Mouse (Mus musculus): ENCODE data around the gene Gstcd. TPM values are rescaled to one million over a fixed set of nuclear protein-coding genes. Genes with fewer than 3 reads are reported as not detected.

The Gstcd gene
- polyA plus RNA-seq (2015; fragmentation: Nextera tagmentation; extraction: Ambion mirVana) = 3.7 and 4.1 TPM in 2 replicates

DNA sequence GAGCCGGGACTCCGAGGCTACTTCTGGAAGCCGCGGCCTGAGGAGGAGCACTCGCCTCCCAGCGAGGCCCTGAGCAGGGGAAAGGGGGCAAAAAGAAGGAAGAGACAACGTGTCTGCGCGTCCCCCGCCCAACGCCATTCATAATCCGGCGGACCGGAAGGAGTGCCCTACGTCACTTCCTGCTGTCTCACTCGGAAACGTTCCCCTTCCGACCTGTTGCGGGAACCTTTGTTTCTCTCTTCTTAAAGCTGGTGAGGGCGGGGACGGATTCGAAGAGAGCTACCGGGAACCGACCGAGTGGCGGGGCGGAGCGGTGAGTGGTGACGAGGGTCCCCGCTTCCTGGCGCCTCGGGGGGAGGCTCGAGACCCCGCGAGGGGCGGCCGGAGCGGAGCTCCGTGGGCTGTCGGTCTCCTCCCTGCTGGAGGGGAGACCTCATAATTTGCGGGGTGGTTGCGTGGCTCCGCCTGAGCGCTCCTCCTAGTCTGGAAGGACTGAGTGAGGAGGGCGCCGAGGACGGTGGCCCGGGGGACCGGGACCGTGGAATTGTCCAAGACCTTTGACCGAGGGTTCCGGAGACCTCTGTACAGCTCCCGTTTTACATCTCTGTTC lies at the start of gene Gstcd, which contains the start of gene Ints12:
Gene Gstcd, minus strand, starts transcription at position 370 of the 610 bp plus-strand sequence.
Gene Ints12, plus strand, starts transcription at position 177 of the 610 bp plus-strand sequence.
- Histone ChIP-seq H3K36me3 (ENCODE audit: control insufficient read depth, insufficient read depth) (no peaks in the 10 kb centered on the region), H3K4me3 (ENCODE audit: low read length) (peak within 1 kb of the TSS; percentile 96), H3K27me3 (ENCODE audit: control insufficient read depth, insufficient read depth, low read length) (no peaks in the 10 kb centered on the region), H3K27ac (ENCODE audit: low read length) (peak within 1 kb of the TSS; percentile 96), H3K4me1 (ENCODE audit: control insufficient read depth, insufficient read depth, low read length) (peaks cover 12% of the 10 kb centered on the region), H3K9me3 (replicated peaks; ENCODE audit: control insufficient read depth, low read length) (no peaks in the 10 kb centered on the region), H3K4me2 (ENCODE audit: low read depth, low read length) (peak within 1 kb of the TSS; percentile 72), H3K9ac (ENCODE audit: low read length) (peak within 1 kb of the TSS; percentile 90)
- peak; percentile 99 for ATAC-seq (replicated peaks; ENCODE audit: extremely low read depth, insufficient read depth, low FRiP score)
- under 1% methylated on average over 53 of the region's 53 CpGs for WGBS

DNA sequence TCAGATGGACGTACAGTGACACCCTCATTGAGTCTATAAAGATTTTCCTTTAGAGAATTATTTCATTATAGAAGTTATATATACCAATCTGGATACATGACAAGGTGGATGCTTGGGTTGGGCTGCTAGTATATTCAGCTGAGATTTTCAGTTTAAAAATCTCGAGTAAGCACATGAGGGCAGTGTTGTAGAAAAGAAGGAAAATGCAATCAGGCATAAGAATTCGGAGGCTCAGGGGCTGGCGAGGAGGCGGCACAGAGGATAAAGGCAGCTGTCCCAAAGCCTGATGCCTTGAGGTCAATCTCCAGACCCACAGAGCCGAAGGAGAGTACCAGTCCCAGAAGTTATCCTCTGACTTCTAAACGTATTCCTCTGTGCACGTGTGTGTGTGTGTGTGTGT lies 40.8 kb upstream of the Gstcd start:
- H3K27me3 ChIP-seq (ENCODE audit: control insufficient read depth, insufficient read depth, low read length) = no peaks in the 10 kb centered on the region
- H3K4me3 ChIP-seq (ENCODE audit: low read length) = no peak overlapping the region
- H3K9me3 ChIP-seq (replicated peaks; ENCODE audit: control insufficient read depth, low read length) = no peaks in the 10 kb centered on the region
- no peaks in the 10 kb centered on the region for H3K4me1 ChIP-seq (ENCODE audit: control insufficient read depth, insufficient read depth, low read length)
- no peak overlapping the region for H3K9ac ChIP-seq (ENCODE audit: low read length)
- H3K27ac ChIP-seq (ENCODE audit: low read length) = no peak overlapping the region
- WGBS = 68% methylated on average over 8 of the region's 8 CpGs
- H3K36me3 ChIP-seq (ENCODE audit: control insufficient read depth, insufficient read depth) = no peaks in the 10 kb centered on the region
- ATAC-seq (replicated peaks; ENCODE audit: extremely low read depth, insufficient read depth, low FRiP score) = no peak
- H3K4me2 ChIP-seq (ENCODE audit: low read depth, low read length) = no peak overlapping the region

DNA sequence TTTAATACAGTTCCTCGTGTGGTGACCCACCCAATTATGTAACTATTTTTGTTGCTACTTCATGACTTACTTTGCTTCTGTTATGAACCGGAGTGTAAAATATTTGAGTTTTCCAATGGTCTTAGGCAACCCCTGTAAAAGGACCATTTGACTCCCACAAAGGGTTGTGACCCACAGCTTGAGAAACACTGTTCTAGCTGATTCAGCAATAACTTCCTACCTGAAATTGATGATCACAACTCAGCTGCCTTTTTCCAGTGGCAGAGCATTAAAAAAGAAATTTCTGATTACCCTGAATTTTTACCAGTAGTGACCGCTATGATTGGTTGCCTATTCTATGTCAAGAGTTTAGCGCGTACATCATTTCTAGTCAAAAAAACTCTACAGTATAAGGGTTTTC lies 39.5 kb upstream of the Gstcd start:
- Histone ChIP-seq H3K27me3 (ENCODE audit: control insufficient read depth, insufficient read depth, low read length) (no peaks in the 10 kb centered on the region), H3K36me3 (ENCODE audit: control insufficient read depth, insufficient read depth) (no peaks in the 10 kb centered on the region), H3K4me1 (ENCODE audit: control insufficient read depth, insufficient read depth, low read length) (no peaks in the 10 kb centered on the region), H3K4me3 (ENCODE audit: low read length) (no peak overlapping the region), H3K27ac (ENCODE audit: low read length) (no peak overlapping the region), H3K4me2 (ENCODE audit: low read depth, low read length) (no peak overlapping the region), H3K9ac (ENCODE audit: low read length) (no peak overlapping the region), H3K9me3 (replicated peaks; ENCODE audit: control insufficient read depth, low read length) (no peaks in the 10 kb centered on the region)
- 92% methylated on average over 5 of the region's 5 CpGs for WGBS
- no peak for ATAC-seq (replicated peaks; ENCODE audit: extremely low read depth, insufficient read depth, low FRiP score)

DNA sequence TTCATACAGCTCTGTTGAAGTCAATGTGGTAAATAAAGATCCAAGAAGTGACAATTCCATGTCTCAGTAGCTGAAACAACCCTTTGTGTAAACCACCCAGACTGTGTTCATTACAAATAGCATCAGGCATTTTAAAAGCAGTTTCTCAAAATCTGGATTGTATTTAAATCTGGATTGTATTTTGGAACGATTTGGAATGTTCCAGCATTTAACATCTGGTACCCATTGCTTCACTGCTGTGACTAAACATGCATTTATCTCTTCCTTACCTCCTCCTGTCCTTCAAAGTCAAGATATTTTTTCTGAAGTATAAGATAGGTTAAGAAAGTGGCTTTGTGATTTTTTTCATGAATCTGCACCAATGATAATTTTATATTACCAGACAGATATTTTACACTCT lies 21.4 kb upstream of the Gstcd start:
- Histone ChIP-seq H3K4me2 (ENCODE audit: low read depth, low read length) (no peak overlapping the region), H3K27ac (ENCODE audit: low read length) (no peak overlapping the region), H3K9me3 (replicated peaks; ENCODE audit: control insufficient read depth, low read length) (no peaks in the 10 kb centered on the region), H3K4me1 (ENCODE audit: control insufficient read depth, insufficient read depth, low read length) (no peaks in the 10 kb centered on the region), H3K9ac (ENCODE audit: low read length) (no peak overlapping the region), H3K4me3 (ENCODE audit: low read length) (no peak overlapping the region), H3K36me3 (ENCODE audit: control insufficient read depth, insufficient read depth) (peaks cover 9% of the 10 kb centered on the region), H3K27me3 (ENCODE audit: control insufficient read depth, insufficient read depth, low read length) (no peaks in the 10 kb centered on the region)
- 47% methylated on average over 1 of the region's 1 CpGs for WGBS
- no peak for ATAC-seq (replicated peaks; ENCODE audit: extremely low read depth, insufficient read depth, low FRiP score)

DNA sequence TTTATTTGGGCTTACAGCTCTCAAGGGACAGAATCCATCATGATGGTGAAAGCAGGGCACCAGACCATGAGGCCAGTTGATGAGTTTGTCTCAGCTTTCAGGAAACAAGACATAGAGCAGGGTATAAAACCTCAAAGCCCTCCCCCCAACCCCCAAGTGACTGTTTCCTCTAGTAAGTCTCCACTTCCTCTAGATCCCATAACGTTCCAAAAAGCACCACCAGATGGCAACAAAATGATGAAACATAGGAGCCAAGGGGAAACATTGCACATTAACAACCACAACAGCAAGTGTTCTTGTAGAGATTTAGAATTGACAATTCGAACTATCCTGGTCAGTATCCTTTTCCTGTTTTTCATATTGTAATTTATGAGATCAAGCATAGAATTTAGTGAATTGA lies 19.9 kb upstream of the Gstcd start:
- H3K9me3 ChIP-seq (replicated peaks; ENCODE audit: control insufficient read depth, low read length) = no peaks in the 10 kb centered on the region
- no peaks in the 10 kb centered on the region for H3K27me3 ChIP-seq (ENCODE audit: control insufficient read depth, insufficient read depth, low read length)
- no peaks in the 10 kb centered on the region for H3K4me1 ChIP-seq (ENCODE audit: control insufficient read depth, insufficient read depth, low read length)
- ATAC-seq (replicated peaks; ENCODE audit: extremely low read depth, insufficient read depth, low FRiP score) = no peak
- no peak overlapping the region for H3K4me2 ChIP-seq (ENCODE audit: low read depth, low read length)
- 23% methylated on average over 2 of the region's 2 CpGs for WGBS
- no peak overlapping the region for H3K4me3 ChIP-seq (ENCODE audit: low read length)
- H3K27ac ChIP-seq (ENCODE audit: low read length) = no peak overlapping the region
- H3K36me3 ChIP-seq (ENCODE audit: control insufficient read depth, insufficient read depth) = peaks cover 18% of the 10 kb centered on the region
- no peak overlapping the region for H3K9ac ChIP-seq (ENCODE audit: low read length)

DNA sequence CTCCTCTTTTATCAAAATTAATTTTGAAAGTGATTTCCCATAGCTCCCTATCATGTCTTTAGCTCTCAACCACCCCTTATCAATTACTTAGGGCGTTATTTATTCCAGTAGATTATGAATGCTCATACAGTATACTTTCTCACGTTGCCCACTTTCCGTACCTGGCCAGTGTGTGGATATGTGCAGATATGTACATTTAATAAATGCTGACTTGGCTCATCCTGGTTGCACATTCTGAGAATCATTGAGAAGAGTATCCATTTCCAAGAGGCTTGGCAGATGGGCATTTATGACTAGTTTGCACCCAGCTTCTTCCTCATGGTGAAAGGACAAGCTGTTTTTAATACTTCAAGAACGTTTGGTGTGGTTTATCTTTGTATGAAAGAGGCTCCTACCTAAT lies 18.0 kb upstream of the Gstcd start:
- H3K27me3 ChIP-seq (ENCODE audit: control insufficient read depth, insufficient read depth, low read length) = no peaks in the 10 kb centered on the region
- no peak overlapping the region for H3K4me3 ChIP-seq (ENCODE audit: low read length)
- 81% methylated on average over 4 of the region's 4 CpGs for WGBS
- H3K9me3 ChIP-seq (replicated peaks; ENCODE audit: control insufficient read depth, low read length) = no peaks in the 10 kb centered on the region
- no peak for ATAC-seq (replicated peaks; ENCODE audit: extremely low read depth, insufficient read depth, low FRiP score)
- no peak overlapping the region for H3K27ac ChIP-seq (ENCODE audit: low read length)
- H3K36me3 ChIP-seq (ENCODE audit: control insufficient read depth, insufficient read depth) = peaks cover 27% of the 10 kb centered on the region
- H3K4me1 ChIP-seq (ENCODE audit: control insufficient read depth, insufficient read depth, low read length) = no peaks in the 10 kb centered on the region
- no peak overlapping the region for H3K9ac ChIP-seq (ENCODE audit: low read length)
- no peak overlapping the region for H3K4me2 ChIP-seq (ENCODE audit: low read depth, low read length)

DNA sequence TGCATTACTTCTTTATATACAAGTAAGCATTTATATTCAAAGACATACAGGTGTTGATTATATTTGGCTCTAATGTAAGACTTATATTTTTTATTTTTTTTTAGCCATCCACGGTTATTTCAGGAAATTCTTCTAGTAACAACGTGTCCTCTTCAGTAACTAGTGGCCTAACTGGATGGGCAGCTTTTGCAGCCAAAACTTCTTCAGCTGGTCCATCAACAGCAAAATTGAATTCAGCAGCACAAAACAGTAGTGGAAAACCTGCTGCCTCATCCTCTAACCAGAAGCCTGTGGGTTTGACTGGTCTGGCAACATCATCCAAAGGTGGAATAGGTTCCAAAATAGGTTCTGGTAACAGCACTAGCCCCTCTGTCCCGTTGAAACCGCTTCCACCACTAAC lies 16.9 kb upstream of the Gstcd start:
- H3K4me1 ChIP-seq (ENCODE audit: control insufficient read depth, insufficient read depth, low read length) = no peaks in the 10 kb centered on the region
- H3K36me3 ChIP-seq (ENCODE audit: control insufficient read depth, insufficient read depth) = peaks cover 30% of the 10 kb centered on the region
- WGBS = 91% methylated on average over 4 of the region's 4 CpGs
- no peak overlapping the region for H3K9ac ChIP-seq (ENCODE audit: low read length)
- H3K4me3 ChIP-seq (ENCODE audit: low read length) = no peak overlapping the region
- H3K4me2 ChIP-seq (ENCODE audit: low read depth, low read length) = no peak overlapping the region
- ATAC-seq (replicated peaks; ENCODE audit: extremely low read depth, insufficient read depth, low FRiP score) = no peak
- no peaks in the 10 kb centered on the region for H3K9me3 ChIP-seq (replicated peaks; ENCODE audit: control insufficient read depth, low read length)
- no peaks in the 10 kb centered on the region for H3K27me3 ChIP-seq (ENCODE audit: control insufficient read depth, insufficient read depth, low read length)
- H3K27ac ChIP-seq (ENCODE audit: low read length) = no peak overlapping the region

DNA sequence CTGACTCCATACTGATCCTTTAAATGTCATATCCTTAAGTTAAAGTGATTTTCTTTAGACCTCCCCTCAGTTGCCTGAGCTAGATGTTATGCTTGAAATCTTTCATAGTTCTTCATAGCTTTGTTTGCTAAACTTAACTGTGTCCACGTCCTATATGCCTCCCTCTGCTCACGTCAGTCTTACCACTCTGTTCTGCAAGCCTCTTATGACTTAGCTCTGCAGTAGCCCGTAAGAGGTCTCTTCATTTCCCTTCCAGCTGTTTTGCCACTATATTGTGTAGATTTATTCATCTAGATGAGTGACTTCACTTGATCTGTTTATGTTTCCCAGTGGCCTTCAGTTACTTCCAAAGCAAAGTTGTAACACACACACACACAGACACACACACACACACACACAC lies 12.6 kb upstream of the Gstcd start:
- 86% methylated on average over 3 of the region's 3 CpGs for WGBS
- ATAC-seq (replicated peaks; ENCODE audit: extremely low read depth, insufficient read depth, low FRiP score) = no peak
- no peak overlapping the region for H3K27ac ChIP-seq (ENCODE audit: low read length)
- no peak overlapping the region for H3K9ac ChIP-seq (ENCODE audit: low read length)
- H3K9me3 ChIP-seq (replicated peaks; ENCODE audit: control insufficient read depth, low read length) = no peaks in the 10 kb centered on the region
- no peaks in the 10 kb centered on the region for H3K4me1 ChIP-seq (ENCODE audit: control insufficient read depth, insufficient read depth, low read length)
- peaks cover 45% of the 10 kb centered on the region for H3K36me3 ChIP-seq (ENCODE audit: control insufficient read depth, insufficient read depth)
- no peak overlapping the region for H3K4me3 ChIP-seq (ENCODE audit: low read length)
- no peaks in the 10 kb centered on the region for H3K27me3 ChIP-seq (ENCODE audit: control insufficient read depth, insufficient read depth, low read length)
- no peak overlapping the region for H3K4me2 ChIP-seq (ENCODE audit: low read depth, low read length)

DNA sequence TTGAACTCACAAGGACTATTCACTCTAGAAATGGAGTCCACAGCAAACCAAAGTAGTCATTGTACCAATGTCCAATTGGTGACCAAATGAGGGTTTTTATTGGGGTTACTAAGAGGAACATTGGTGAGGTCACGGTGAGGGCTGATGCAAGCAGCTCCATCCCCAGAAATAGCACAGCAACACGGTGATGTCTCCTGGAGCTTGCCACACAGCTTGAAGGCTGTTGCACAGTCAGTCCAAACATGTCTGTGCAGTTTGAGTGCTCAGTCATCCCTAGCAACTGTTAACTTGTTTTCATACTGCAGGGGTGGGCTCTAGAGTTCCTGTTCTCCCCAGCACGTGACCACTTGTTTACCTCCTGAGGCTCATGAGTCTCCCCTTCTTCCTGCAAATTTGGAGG lies 11.9 kb upstream of the Gstcd start:
- Histone ChIP-seq H3K4me3 (ENCODE audit: low read length) (no peak overlapping the region), H3K4me1 (ENCODE audit: control insufficient read depth, insufficient read depth, low read length) (no peaks in the 10 kb centered on the region), H3K36me3 (ENCODE audit: control insufficient read depth, insufficient read depth) (peaks cover 44% of the 10 kb centered on the region), H3K27ac (ENCODE audit: low read length) (no peak overlapping the region), H3K4me2 (ENCODE audit: low read depth, low read length) (no peak overlapping the region), H3K9me3 (replicated peaks; ENCODE audit: control insufficient read depth, low read length) (no peaks in the 10 kb centered on the region), H3K9ac (ENCODE audit: low read length) (no peak overlapping the region), H3K27me3 (ENCODE audit: control insufficient read depth, insufficient read depth, low read length) (no peaks in the 10 kb centered on the region)
- 85% methylated on average over 3 of the region's 3 CpGs for WGBS
- ATAC-seq (replicated peaks; ENCODE audit: extremely low read depth, insufficient read depth, low FRiP score) = no peak
